Mouse (Mus musculus) embryo, embryonic 11.5 days (tissue): ENCODE data around the gene Rimkla.
"Not testable (repeated sequence)": the region's sequence is repeated elsewhere in the genome, so short reads cannot be mapped to it uniquely, and the experiment has no call there.

ENCODE experiments used
- DNase-seq: peaks from one replicate; pipeline ENCODE4 v3.0.0-alpha.2; 2012; ENCODE audit warnings: low read depth, low spot score

The Rimkla gene

DNA sequence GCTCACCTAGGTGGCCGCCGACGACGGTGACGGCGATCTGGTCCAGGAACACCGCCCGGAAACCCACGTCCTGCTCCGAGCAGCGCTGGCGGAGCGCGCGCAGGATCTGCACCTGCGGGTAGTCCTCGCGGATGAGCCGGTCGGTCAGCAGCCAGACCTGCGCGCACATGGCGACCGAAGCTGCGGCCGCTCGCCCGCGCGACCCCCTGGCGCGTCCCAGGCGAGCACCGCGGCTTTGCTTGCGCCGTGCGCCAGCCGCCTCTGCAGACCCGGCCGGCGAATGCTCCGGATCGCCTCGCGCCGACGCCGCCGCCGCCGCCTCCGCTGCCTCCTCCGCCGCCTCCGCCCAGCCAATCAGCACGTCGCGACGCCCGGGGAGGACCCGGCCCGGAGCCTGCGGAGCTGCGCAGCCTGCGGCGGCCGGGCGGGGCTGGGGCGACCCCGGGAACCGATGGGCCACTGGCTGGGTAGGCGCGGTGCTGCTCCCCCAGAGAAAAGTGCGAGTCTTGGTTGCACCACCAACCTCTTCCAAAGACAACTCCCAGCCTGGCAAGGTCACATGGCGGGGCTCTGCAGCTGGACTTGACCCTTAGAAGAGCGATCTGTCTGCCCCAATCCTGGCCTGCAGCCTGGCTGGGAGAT, at the start of gene Rimkla:
TSS of gene Rimkla (minus strand) at position 338 of the 642 bp plus-strand sequence.
- DNase-seq: peak; percentile 23

DNA sequence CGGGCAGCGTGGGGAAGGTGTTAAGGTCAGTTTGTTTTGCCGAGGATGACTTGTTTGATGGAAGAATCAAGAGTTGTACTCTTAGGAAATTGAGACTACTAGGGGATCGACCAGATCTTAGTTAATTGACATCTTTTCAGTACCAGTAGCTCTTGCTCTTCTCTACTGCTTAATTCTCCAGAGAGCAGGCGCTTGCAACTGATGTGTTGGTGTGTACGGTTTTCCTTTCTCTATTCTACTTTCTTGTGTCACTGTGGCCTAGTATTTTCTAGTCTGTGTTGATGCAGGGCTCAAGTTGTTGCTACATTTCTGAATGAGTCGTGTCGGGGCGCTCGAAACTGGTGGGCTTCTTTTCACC, 48.1 kb upstream of the Rimkla start:
- no peak for DNase-seq

DNA sequence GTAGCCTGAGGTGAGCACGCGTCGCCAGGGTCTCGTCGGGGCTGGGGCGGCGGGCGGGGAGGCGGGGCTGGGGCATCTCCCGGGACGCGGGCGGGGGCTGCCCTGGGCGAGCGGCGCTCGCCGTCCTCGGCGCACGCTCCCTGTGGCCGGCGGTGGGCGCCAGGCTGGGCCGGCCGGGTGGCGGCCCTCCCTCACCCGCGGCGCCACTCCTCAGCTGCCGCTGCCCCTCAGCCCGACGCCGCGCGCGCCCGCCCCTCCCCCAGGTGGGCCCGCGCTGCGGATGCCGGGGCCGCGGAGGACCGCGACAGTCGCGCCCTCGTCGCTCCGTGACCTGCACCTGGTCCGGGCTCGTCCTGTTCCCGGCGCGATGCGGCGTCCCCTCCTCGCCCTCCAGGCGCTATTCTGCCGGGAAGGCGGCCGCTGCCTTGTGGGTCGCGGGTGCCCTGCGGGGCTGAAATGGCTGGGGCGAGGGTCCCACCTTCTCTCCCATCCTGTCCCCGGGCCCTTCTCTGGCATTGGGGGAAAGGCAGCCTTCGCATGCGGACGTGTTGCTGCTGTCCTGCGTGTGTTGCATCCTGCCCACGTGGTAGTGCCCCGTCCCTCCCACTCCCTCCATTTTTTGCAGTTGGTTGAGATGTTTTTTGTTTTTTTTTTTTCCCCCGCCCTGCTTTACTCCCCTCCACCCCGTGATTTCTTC, 47.6 kb upstream of the Rimkla start:
- peak; percentile 39 for DNase-seq

DNA sequence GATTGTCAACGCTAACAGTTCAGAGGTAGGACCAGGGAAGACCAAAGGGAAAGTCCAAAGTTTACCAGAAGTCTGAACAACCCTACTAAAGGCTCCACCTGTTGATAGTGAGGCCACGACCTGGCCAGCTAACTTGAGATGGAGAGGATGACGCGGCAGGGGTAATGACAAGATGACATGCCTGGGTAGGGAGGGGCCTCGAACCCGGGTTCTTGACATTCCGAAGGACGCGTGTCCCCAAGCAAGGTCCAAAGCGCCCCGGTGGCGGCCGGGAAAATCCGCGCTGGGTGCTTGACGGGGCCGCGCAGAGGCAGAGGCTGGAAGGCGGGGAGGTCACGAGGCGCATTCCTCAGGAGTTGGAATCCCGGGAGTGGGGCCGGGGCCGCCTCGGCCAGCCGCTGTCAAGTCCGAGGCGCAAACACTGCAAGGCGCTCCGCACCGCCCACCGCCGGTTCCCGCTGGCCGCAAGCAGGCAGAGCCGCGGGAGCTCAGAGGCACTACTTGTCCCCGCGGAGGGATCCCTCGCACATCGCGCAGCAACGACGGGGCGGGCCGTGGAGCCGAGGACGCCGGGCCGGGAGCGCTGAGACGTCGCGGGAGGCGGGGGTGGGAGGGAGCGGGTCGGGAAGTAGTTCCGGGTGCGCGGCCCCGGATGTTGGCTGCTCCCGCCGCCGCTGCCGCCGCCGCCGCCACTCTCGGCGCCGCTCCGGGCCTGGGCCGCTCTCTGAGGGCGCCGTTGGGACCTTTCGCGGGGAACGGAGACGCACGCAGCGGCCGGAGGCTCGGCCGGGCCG, 46.8 kb upstream of the Rimkla start, which contains the start of gene Frg2f1:
TSS of gene Frg2f1 (minus strand) at position 499 of the 794 bp plus-strand sequence.
- peak; percentile 89 for DNase-seq

DNA sequence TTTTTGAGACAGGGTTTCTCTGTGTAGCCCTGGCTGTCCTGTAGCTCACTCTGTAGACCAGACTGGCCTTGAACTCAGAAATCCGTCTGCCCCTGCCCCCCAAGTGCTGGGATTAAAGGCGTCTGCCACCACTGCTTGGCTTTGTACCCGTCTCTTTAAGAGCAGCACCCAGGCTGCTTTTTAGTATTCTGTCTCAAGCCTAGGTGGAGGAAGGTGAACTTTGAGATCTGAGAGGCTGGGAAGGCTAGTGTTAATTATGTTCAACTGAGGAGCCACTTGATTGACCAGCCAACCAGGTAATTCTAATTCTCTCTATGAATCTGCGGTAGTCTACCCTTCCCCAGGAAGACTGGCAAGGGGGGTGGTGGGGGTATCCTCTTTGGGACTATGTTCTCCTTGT, 45.0 kb upstream of the Rimkla start:
- no peak for DNase-seq

DNA sequence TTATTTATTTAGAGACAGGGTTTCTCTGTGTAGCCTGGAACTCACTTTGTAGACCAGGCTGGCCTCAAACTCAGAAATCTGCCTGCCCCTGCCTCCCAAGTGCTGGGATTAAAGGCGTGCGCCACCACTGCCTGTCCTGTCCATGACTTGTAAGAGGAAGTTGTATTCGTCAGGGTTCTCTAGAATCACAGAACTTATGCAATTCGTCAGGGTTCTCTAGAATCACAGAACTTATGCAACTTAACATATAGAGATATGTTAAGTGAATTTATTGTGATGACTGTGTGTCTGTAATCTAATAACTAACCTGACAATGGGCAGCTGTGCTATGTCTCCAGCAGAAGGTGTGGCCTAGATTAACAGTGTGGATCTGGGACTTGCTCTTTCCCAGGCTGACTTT, 44.2 kb upstream of the Rimkla start, which contains the start of gene Foxj3:
TSS of gene Foxj3 (plus strand) at position 390 of the 400 bp plus-strand sequence.
- not testable (repeated sequence) for DNase-seq

DNA sequence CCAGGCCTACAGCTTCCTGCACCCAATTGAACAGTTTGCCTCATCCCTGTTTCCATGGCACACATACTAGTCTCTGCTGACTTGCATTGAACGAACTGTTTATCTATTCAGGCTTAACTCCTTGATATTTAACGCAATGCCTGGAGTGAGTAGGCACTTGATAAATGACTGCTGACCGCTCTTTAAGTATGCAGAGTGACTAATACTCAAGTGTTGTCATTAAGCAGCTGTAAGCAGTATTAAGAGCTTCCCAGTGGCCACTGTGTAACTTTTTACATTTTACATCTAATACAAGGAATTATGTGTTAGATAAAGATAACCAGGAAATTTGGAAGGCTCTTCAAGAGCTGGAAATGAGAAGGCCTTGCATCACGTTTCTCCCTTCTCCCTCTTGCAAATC, 42.7 kb upstream of the Rimkla start:
- DNase-seq: no peak

DNA sequence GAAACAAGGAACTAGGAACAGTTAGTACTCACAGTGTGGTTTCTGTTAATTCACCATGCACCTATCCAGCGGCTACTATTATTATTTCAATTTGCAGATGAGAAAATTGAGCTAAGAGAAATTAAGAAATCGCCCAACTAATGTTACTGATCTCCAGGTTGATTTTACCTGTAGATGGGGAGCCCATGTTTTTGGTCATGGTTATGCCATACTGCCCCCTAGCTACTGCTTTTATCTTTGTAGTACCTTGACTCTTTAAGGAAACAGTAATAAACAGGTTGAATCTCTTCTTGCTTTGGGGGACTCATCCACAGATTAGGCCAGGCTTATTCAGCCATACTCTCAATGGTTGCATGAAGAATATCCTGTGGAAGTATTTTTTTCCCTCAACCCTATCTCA, 39.4 kb upstream of the Rimkla start:
- DNase-seq: no peak

DNA sequence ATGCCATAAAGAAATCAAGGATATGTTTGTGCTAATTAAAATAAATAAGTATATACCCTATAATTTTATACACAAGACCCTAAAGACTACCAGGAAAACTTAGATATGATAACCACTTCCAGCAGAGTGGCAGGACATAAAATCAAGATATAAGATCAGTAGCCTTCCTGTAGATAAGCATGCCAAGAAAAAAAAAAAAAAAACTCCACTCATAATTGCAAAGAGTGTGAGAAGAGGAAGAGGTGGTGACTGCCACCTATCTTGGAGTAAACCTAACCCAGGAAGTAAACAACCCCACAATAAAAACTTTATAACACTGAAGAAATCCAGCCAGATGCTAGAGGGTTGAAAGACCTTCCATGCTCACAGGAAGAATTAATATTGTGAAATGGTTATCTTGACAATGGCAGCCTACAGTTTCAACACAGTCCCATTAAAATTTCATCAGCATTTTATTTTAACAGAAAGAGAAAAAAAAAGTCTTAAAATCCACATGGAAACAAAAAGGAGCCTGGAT, 34.0 kb upstream of the Rimkla start:
- no peak for DNase-seq

DNA sequence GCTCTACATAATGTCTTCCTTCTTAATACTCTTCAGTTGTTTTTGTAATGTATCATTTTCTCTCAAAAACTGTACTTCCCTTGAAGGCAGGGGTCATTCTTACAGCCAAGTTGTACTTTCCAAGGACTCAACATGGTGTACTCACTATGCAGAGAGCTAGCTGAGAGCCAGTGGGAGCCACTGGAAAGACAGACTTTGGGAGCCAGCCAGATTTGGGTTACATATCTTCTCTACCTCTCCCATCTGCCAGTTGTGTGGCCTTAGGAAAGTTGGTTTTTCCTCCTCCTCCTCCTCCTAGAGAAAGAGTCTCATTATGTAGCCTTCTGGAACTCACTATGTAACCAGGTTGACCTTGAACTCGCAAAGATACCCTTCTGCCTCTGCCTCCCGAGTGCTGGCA, 32.0 kb upstream of the Rimkla start:
- no peak for DNase-seq

DNA sequence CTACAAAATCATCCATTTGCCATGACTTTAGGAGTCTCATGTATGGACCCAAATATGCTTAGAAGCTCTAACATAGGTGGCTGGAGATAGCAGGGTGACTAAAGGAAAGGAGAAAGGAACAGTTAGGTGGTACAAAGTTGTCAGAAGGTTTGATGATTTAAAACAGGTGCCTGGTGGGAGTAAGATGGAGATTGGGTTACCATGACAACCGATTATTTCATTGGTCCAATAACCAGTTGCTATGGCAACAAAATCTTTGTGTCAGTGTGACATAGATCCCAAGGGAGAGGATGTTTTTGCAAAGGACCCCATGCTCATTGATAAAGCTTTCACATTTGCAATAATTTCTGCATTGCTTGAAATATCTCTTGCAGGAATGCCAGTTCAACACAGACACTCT, 31.6 kb upstream of the Rimkla start:
- no peak for DNase-seq

DNA sequence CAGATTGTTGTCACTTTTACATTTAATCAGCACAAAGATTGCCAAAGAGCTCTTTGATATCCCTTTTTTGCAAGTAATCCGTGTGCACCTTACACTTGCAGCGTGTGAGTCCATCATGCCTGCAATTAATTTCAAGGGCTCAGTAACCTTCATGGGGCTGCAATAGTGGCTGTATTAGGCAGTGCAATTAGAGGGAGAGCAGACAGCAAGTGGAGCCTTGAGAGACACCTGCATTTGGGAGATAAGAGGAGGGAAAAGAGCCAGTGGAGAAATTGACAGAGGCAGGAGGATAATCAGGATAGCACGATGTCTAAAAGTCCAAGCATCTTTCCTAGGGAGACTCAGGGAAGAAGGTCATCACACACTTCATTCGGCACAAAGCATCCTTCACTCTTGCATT, 31.1 kb upstream of the Rimkla start:
- no peak for DNase-seq

DNA sequence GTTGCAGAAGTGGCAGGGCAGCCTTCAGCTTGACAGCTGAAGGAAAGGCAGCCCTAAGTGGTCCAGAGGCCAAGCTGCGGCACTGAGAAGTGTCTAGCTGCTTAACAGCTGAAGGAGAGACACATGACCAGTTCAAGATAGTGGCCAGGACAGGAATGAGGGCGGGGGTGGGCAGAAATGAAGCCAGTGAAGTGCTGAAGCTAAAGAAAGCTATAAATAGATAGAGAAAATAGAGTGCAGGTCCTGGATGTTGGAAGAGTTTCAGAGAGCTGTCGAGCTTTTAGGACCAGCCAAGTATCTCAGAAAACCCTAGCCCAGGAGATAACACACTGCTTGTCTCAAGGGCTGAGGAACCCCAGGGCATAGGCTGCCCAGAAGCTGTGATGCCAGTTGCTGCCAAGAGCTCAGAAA, 20.3 kb upstream of the Rimkla start:
- DNase-seq: no peak

DNA sequence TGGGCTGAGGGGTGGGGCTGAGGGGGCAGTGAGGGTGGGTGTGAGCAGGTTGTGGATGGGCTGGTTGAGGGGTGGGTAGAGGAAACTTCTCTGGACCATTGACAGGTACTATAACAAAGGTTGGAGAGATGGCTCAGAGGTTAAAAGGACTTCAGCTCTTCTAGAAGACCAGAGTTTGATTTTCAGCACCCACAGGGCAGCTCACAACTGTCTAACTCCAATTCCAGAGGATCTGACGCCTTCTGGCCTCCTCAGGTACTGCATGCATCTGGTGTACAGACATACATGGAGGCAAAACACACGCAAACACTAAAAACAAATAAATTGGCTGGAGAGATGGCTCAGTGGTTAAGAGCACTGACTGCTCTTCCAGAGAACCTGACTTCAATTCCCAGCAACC, 19.2 kb upstream of the Rimkla start:
- no peak for DNase-seq

DNA sequence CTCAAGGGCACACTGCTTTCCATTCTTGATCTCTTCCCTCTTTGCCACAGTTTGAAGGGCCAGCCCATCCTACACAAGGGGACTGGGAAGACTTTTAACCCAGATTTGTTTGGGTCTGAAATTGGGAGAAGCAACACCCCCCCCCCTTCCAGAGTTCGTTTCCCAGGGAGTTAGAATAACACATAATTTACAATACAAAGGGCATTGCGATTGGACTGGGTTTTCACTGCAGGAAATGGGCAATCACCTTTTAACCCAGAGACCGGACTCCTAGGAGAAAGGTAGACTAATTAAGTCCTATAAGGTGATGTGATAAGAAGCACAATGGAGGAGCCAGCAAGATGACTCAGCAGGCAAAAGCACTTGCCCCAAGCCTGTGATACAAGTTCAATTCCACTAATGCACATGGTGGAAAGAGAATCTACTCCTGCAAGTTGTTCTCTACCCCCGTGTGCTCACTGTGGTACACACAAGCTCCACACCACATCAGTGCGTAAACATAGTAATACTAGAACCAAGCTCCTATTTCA, 6.0 kb upstream of the Rimkla start:
- no peak for DNase-seq

DNA sequence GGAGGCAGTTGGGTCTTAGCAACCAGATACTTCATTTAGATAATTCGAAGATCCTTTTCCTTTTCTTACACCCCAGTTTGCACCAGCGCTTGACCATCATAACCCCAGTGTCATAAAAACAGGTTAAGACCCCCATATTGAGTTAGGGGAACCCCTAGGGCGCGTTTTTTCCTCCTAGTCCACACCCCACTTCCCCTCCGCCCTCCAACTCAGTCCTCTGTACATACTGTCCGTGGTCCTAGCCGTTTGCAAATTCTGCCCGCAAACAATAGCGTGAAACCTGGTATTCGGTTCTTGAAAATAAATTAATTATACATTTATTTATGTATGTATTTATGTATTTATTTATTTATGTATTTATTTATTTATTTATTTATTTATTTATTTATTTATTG, 502 bp upstream of the Rimkla start:
- no peak for DNase-seq

DNA sequence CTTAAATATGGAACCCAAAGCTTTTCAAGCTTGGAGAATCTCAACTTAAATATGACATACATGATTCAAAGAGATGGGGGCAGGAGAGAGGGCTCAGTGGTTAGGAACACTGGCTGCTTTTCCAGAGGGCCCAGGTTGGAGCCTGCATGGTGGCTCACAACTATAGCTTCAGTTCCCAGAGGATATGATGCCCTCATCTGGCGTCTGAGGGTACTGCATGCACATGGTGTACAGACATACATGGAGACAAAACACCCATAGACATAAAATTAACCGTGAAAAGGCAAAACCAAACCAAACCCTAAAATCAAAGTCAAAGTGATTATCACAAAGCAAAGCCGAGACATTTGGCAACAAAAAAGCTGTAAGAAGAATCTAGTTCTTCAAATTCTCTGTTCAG, 1.6 kb downstream of the Rimkla start:
- peak; percentile 9 for DNase-seq

DNA sequence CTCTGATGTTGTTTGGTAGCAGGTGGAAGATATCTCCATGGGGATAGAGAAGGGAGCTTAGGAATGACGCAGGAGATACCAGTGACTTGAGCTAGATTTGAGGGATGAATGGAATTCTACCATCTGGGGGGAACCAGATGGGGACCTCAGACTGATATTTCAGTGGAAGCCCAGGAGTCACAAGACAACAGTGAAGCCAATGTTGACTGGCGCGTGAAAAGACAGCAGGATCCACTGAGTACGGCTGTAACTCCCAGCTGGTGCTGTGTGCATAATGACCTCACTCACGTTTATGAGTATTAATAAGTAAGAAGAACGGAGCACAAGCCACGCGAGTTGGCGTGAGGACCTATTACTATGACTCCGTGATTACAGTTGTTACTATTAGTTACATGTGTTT, 2.8 kb downstream of the Rimkla start:
- no peak for DNase-seq

DNA sequence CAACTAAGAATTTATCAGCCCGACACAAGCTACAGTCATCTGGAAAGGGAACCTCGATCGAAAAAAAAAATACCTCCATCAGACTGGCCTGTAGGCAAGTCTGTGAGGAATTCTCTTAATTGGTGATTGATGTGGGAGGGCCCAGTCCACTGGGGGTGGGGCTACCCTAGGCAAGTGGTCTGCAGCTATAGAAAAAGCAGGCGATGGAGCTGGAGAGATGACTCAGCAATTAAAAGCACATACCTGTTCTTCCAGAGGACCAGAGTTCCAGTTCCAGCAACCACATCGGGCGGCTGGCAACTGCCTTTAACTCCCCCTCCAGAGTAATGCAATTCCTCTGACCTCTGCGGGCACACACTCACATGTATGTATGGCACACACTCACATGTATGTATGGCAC, 7.5 kb downstream of the Rimkla start:
- DNase-seq: no peak

DNA sequence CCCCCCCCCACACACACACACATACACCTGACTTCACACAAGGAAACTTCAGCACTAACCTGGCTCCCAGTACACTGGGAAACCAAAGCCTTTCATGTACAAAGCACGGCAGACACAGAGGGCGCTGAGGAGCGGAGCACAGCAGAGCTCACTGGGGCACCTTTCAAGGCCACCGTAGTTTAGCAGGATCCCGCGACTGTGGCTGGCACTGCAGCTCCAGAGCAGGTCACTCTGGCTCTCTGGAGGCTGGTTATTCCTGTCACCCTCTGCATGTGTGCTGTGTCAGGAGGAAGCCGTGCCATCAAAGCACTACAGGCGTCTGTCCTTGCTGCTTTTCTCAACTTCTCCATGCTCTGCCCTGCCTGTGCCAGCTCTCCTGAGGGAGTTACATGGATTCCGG, 9.4 kb downstream of the Rimkla start:
- DNase-seq: no peak

DNA sequence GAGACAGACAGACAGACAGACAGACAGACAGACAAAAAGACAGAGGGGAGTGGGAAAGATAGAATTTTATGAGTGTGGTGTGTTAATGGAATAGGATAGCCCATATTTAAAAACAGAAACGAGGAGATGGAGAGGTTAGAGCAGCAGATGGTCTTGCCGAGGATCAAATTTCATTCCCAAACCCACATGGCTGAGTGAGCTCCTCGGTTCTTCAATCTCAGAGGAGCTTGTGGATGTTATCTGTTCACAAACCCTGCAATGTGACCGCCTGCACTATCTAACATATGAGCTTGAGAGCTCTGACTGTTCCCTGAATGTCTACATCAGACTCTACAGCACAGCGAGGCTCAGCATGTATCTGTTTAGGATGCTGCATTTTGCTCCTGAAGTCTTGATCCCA, 19.3 kb downstream of the Rimkla start:
- no peak for DNase-seq

DNA sequence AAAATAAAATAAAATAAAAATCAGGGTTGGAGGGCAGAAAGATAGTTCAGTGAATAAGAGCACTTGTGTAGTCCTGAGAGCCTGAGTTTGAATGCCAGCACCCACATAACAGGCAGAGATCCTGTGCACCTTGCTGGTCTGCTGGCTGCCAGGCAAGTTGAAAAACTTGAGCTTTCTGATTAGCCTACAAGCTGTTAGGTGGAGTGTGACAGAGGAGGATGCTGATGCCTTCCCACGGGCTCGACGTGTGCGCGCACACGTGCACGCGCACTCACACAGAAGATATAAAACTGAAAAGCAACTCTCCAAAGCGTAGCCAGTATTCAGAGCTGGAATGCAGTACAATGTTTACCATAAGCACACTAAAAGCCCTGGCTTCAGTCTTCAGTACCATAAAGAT, 19.9 kb downstream of the Rimkla start:
- DNase-seq: no peak
